Comparison of ENCODE assay signal across 15 mouse cellular contexts in genomic region chr16:34516891-34517398, GRCm38 (mm10). TPM values are rescaled to one million over a fixed set of nuclear protein-coding genes. Genes with fewer than 3 reads are reported as not detected.
DNase-seq lines count a peak whose midpoint lies in the region; ATAC-seq and TF ChIP-seq lines count a peak whose summit lies in the region.
"Had no signal": no experiment of that assay in that cellular context is flagged by ENCODE, and none has a peak within 500 bp of the region (broad histone marks: within the 10 kb centered on the region; RNA-seq: fewer than 3 reads in every experiment).

No protein-coding gene starts in this region.

- WGBS in hindbrain, postnatal 0 days = 56% methylated on average over 12 of the region's 12 CpGs
- 64% methylated on average over 12 of the region's 12 CpGs for WGBS in hindbrain, embryonic 14.5 days
- 70% methylated on average over 12 of the region's 12 CpGs for WGBS in midbrain, embryonic 13.5 days
- WGBS in midbrain, embryonic 11.5 days = 82% methylated on average over 12 of the region's 12 CpGs
- WGBS in forebrain, embryonic 12.5 days = 67% methylated on average over 12 of the region's 12 CpGs
- WGBS in liver, embryonic 12.5 days (ENCODE audit: insufficient replicate concordance) = 76% methylated on average over 12 of the region's 12 CpGs

- H3K4me1 ChIP-seq in hindbrain, postnatal 0 days (ENCODE audit: insufficient read depth, low read length) = peaks cover 14% of the 10 kb centered on the region; the same call in 1 of the 2 replicates
- H3K4me1 ChIP-seq in hindbrain, embryonic 14.5 days (replicated peaks; ENCODE audit: control insufficient read depth, insufficient read depth, low read length) = peaks cover 28% of the 10 kb centered on the region
- peaks cover 67% of the 10 kb centered on the region for H3K4me1 ChIP-seq in midbrain, embryonic 13.5 days (replicated peaks)
- H3K4me1 ChIP-seq in midbrain, embryonic 11.5 days (ENCODE audit: control insufficient read depth, insufficient read depth, low read length) = peaks cover 9% of the 10 kb centered on the region
- peaks cover 70% of the 10 kb centered on the region for H3K4me1 ChIP-seq in forebrain, embryonic 12.5 days
- H3K4me1 ChIP-seq in liver, embryonic 12.5 days = no peaks in the 10 kb centered on the region

- H3K9ac ChIP-seq in hindbrain, postnatal 0 days (replicated peaks; ENCODE audit: low read length) = 0 out of 2 replicates have a peak overlapping the region, but pooled peaks have one; percentile 18
- no peak overlapping the region for H3K9ac ChIP-seq in hindbrain, embryonic 14.5 days
- H3K9ac ChIP-seq in midbrain, embryonic 13.5 days (replicated peaks) = no peak overlapping the region
- no peak overlapping the region for H3K9ac ChIP-seq in midbrain, embryonic 11.5 days (ENCODE audit: low read length)
- H3K9ac ChIP-seq in forebrain, embryonic 12.5 days = no peak overlapping the region
- H3K9ac ChIP-seq in liver, embryonic 12.5 days = no peak overlapping the region

- no peak overlapping the region for H3K4me2 ChIP-seq in hindbrain, postnatal 0 days (ENCODE audit: low read depth, low read length)
- H3K4me2 ChIP-seq in hindbrain, embryonic 14.5 days (replicated peaks) = no peak overlapping the region
- H3K4me2 ChIP-seq in midbrain, embryonic 13.5 days (replicated peaks) = no peak overlapping the region
- H3K4me2 ChIP-seq in midbrain, embryonic 11.5 days = no peak overlapping the region
- no peak overlapping the region for H3K4me2 ChIP-seq in forebrain, embryonic 12.5 days
- H3K4me2 ChIP-seq in liver, embryonic 12.5 days = no peak overlapping the region
- H3K4me2 ChIP-seq: heart, embryonic 11.5 days had no signal

- H3K4me3 ChIP-seq in hindbrain, postnatal 0 days (ENCODE audit: low read length) = no peak overlapping the region
- H3K4me3 ChIP-seq in hindbrain, embryonic 14.5 days (replicated peaks; ENCODE audit: low read length) = no peak overlapping the region
- no peak overlapping the region for H3K4me3 ChIP-seq in midbrain, embryonic 13.5 days (replicated peaks)
- no peak overlapping the region for H3K4me3 ChIP-seq in midbrain, embryonic 11.5 days (ENCODE audit: low read depth, low read length)
- H3K4me3 ChIP-seq in forebrain, embryonic 12.5 days (replicated peaks) = no peak overlapping the region
- no peak overlapping the region for H3K4me3 ChIP-seq in liver, embryonic 12.5 days

- no peaks in the 10 kb centered on the region for H3K9me3 ChIP-seq in hindbrain, postnatal 0 days (ENCODE audit: low read length)
- no peaks in the 10 kb centered on the region for H3K9me3 ChIP-seq in hindbrain, embryonic 14.5 days (ENCODE audit: control insufficient read depth, low read length)
- no peaks in the 10 kb centered on the region for H3K9me3 ChIP-seq in midbrain, embryonic 13.5 days
- H3K9me3 ChIP-seq in midbrain, embryonic 11.5 days (ENCODE audit: control insufficient read depth, low read length) = no peaks in the 10 kb centered on the region
- H3K9me3 ChIP-seq in forebrain, embryonic 12.5 days = no peaks in the 10 kb centered on the region
- no peaks in the 10 kb centered on the region for H3K9me3 ChIP-seq in liver, embryonic 12.5 days (replicated peaks)

- ATAC-seq in hindbrain, postnatal 0 days = no peak
- ATAC-seq in hindbrain, embryonic 14.5 days (ENCODE audit: low FRiP score) = no peak
- no peak for ATAC-seq in midbrain, embryonic 13.5 days
- ATAC-seq in midbrain, embryonic 11.5 days (ENCODE audit: low FRiP score) = no peak
- no peak for ATAC-seq in forebrain, embryonic 12.5 days (ENCODE audit: low FRiP score)
- ATAC-seq in liver, embryonic 12.5 days = no peak
- ATAC-seq: hindbrain, embryonic 16.5 days had no signal

- no peaks in the 10 kb centered on the region for H3K36me3 ChIP-seq in hindbrain, postnatal 0 days (ENCODE audit: insufficient read depth, low read length)
- no peaks in the 10 kb centered on the region for H3K36me3 ChIP-seq in hindbrain, embryonic 14.5 days (replicated peaks; ENCODE audit: control insufficient read depth, insufficient read depth)
- H3K36me3 ChIP-seq in midbrain, embryonic 13.5 days = no peaks in the 10 kb centered on the region
- no peaks in the 10 kb centered on the region for H3K36me3 ChIP-seq in midbrain, embryonic 11.5 days (ENCODE audit: control insufficient read depth, insufficient read depth, low read length)
- H3K36me3 ChIP-seq in forebrain, embryonic 12.5 days (replicated peaks) = no peaks in the 10 kb centered on the region
- no peaks in the 10 kb centered on the region for H3K36me3 ChIP-seq in liver, embryonic 12.5 days

- no peak overlapping the region for H3K27ac ChIP-seq in hindbrain, postnatal 0 days
- H3K27ac ChIP-seq in hindbrain, embryonic 14.5 days = no peak overlapping the region
- peak overlapping the region; percentile 30; the same call in 1 of the 2 replicates for H3K27ac ChIP-seq in midbrain, embryonic 13.5 days
- H3K27ac ChIP-seq in midbrain, embryonic 11.5 days (ENCODE audit: low read depth, low read length) = no peak overlapping the region
- peak overlapping the region; percentile 16 for H3K27ac ChIP-seq in forebrain, embryonic 12.5 days
- no peak overlapping the region for H3K27ac ChIP-seq in liver, embryonic 12.5 days

- no peaks in the 10 kb centered on the region for H3K27me3 ChIP-seq in hindbrain, postnatal 0 days (ENCODE audit: insufficient read depth, low read length)
- no peaks in the 10 kb centered on the region for H3K27me3 ChIP-seq in hindbrain, embryonic 14.5 days (ENCODE audit: control insufficient read depth, insufficient read depth, low read length)
- H3K27me3 ChIP-seq in midbrain, embryonic 13.5 days = no peaks in the 10 kb centered on the region
- no peaks in the 10 kb centered on the region for H3K27me3 ChIP-seq in midbrain, embryonic 11.5 days (ENCODE audit: control insufficient read depth, insufficient read depth, low read length)
- no peaks in the 10 kb centered on the region for H3K27me3 ChIP-seq in forebrain, embryonic 12.5 days
- H3K27me3 ChIP-seq in liver, embryonic 12.5 days (replicated peaks) = no peaks in the 10 kb centered on the region

- TF ChIP-seq CTCF in hindbrain, postnatal 0 days (IDR thresholded peaks at IDR 0.05; ENCODE audit: low read depth) = no peak

- DNase-seq in hindbrain, postnatal 0 days (ENCODE audit: low spot score) = peak; percentile 6
- no peak for DNase-seq in hindbrain, embryonic 14.5 days (ENCODE audit: low spot score)
- DNase-seq in midbrain, embryonic 11.5 days (ENCODE audit: low spot score, missing footprints) = no peak
- DNase-seq in layer of hippocampus, adult 9-11 months = peak; percentile 53
- no peak for DNase-seq in adipocyte (ENCODE audit: low spot score)
- DNase-seq: cerebellum, adult 2 months; embryo, embryonic 11 days; gastrocnemius, postnatal 10 days; liver; thymus, postnatal 36 days had no signal

RNA-seq across cellular contexts. Expression of gene Kalrn, which starts 56.4 kb away (rescaled TPM):
- total RNA-seq in hindbrain, postnatal 0 days (2014; rRNA removed) = 104 and 107 TPM in 2 replicates
- 17.0 and 17.7 TPM in 2 replicates for polyA plus RNA-seq in hindbrain, postnatal 0 days (2015; fragmentation: Nextera tagmentation; extraction: Ambion mirVana)
- polyA plus RNA-seq in hindbrain, embryonic 14.5 days (2014; fragmentation: Nextera tagmentation; extraction: Ambion mirVana) = 25.4 and 30.5 TPM in 2 replicates
- polyA plus RNA-seq in midbrain, embryonic 13.5 days (2015; fragmentation: Nextera tagmentation; extraction: Ambion mirVana) = 38.5 and 39.6 TPM in 2 replicates
- polyA plus RNA-seq in midbrain, embryonic 11.5 days (2014; fragmentation: Nextera tagmentation; extraction: Ambion mirVana) = 15.5 and 16.8 TPM in 2 replicates
- 26.7 and 30.0 TPM in 2 replicates for polyA plus RNA-seq in forebrain, embryonic 12.5 days (2016; fragmentation: Nextera tagmentation; extraction: Ambion mirVana)
- polyA plus RNA-seq in liver, embryonic 12.5 days (2016; fragmentation: Nextera tagmentation; extraction: Ambion mirVana) = 18.4 and 18.6 TPM in 2 replicates

Comparison
In these comparisons a context has a peak if more than half of its experiments do, and no peak if none do; other contexts are left out.
1. DNase-seq: peak in hindbrain, postnatal 0 days (single experiment) and layer of hippocampus, adult 9-11 months (single experiment); none in hindbrain, embryonic 14.5 days (single experiment), midbrain, embryonic 11.5 days (single experiment) and adipocyte (single experiment).
2. H3K27ac ChIP-seq: peak in midbrain, embryonic 13.5 days (single experiment) and forebrain, embryonic 12.5 days (single experiment); none in hindbrain, postnatal 0 days (single experiment), hindbrain, embryonic 14.5 days (single experiment), midbrain, embryonic 11.5 days (single experiment) and liver, embryonic 12.5 days (single experiment).